In genomic region chr13:62908163-62908559, GRCm38 (mm10) we compare ENCODE assay signal across 10 mouse cellular contexts. TPM values are rescaled to one million over a fixed set of nuclear protein-coding genes. Genes with fewer than 3 reads are reported as not detected.
DNase-seq lines count a peak whose midpoint lies in the region; ATAC-seq and TF ChIP-seq lines count a peak whose summit lies in the region.
"Had no signal": no experiment of that assay in that cellular context is flagged by ENCODE, and none has a peak within 500 bp of the region (broad histone marks: within the 10 kb centered on the region; RNA-seq: fewer than 3 reads in every experiment).

No protein-coding gene starts in this region.

- no peaks in the 10 kb centered on the region for H3K4me1 ChIP-seq in forebrain, postnatal 0 days (ENCODE audit: insufficient read depth)
- no peaks in the 10 kb centered on the region for H3K4me1 ChIP-seq in forebrain, embryonic 11.5 days (replicated peaks; ENCODE audit: control insufficient read depth, insufficient read depth, low read length)
- H3K4me1 ChIP-seq in embryonic facial prominence, embryonic 15.5 days = peaks cover 14% of the 10 kb centered on the region

- H3K36me3 ChIP-seq in forebrain, postnatal 0 days (ENCODE audit: insufficient read depth) = no peaks in the 10 kb centered on the region
- H3K36me3 ChIP-seq in forebrain, embryonic 11.5 days (ENCODE audit: control insufficient read depth, insufficient read depth, low read length) = no peaks in the 10 kb centered on the region
- H3K36me3 ChIP-seq in embryonic facial prominence, embryonic 15.5 days = no peaks in the 10 kb centered on the region
- H3K36me3 ChIP-seq: limb, embryonic 15.5 days had no signal

- H3K27me3 ChIP-seq in forebrain, postnatal 0 days (ENCODE audit: insufficient read depth, low read length) = no peaks in the 10 kb centered on the region
- no peaks in the 10 kb centered on the region for H3K27me3 ChIP-seq in forebrain, embryonic 11.5 days (ENCODE audit: control insufficient read depth, insufficient read depth, low read length)
- H3K27me3 ChIP-seq in embryonic facial prominence, embryonic 15.5 days = no peaks in the 10 kb centered on the region
- H3K27me3 ChIP-seq: limb, embryonic 15.5 days had no signal

- H3K27ac ChIP-seq in forebrain, postnatal 0 days (ENCODE audit: low read depth, low read length) = no peak overlapping the region
- no peak overlapping the region for H3K27ac ChIP-seq in forebrain, embryonic 11.5 days (ENCODE audit: low read depth, low read length)
- no peak overlapping the region for H3K27ac ChIP-seq in embryonic facial prominence, embryonic 15.5 days (replicated peaks)
- H3K27ac ChIP-seq: limb, embryonic 15.5 days had no signal

- WGBS in forebrain, postnatal 0 days = 47% methylated on average over 8 of the region's 8 CpGs
- WGBS in forebrain, embryonic 11.5 days = 45% methylated on average over 8 of the region's 8 CpGs
- 30% methylated on average over 8 of the region's 8 CpGs for WGBS in embryonic facial prominence, embryonic 15.5 days

- no peak overlapping the region for H3K9ac ChIP-seq in forebrain, postnatal 0 days
- no peak overlapping the region for H3K9ac ChIP-seq in forebrain, embryonic 11.5 days (ENCODE audit: low read length)
- H3K9ac ChIP-seq in embryonic facial prominence, embryonic 15.5 days = no peak overlapping the region
- H3K9ac ChIP-seq: limb, embryonic 15.5 days had no signal

- H3K9me3 ChIP-seq in forebrain, postnatal 0 days (ENCODE audit: low read length) = no peaks in the 10 kb centered on the region
- no peaks in the 10 kb centered on the region for H3K9me3 ChIP-seq in forebrain, embryonic 11.5 days (ENCODE audit: control insufficient read depth, low read length)
- H3K9me3 ChIP-seq in embryonic facial prominence, embryonic 15.5 days (replicated peaks) = no peaks in the 10 kb centered on the region
- H3K9me3 ChIP-seq: limb, embryonic 15.5 days had no signal

- no peak for TF ChIP-seq CTCF in forebrain, postnatal 0 days (IDR thresholded peaks at IDR 0.05; ENCODE audit: low read depth)

- no peak for DNase-seq in forebrain, postnatal 0 days
- no peak for DNase-seq in forebrain, embryonic 11.5 days (ENCODE audit: low spot score)
- DNase-seq in kidney, postnatal 36 days = peak; percentile 84 to 94
- DNase-seq in neural tube, embryonic 10.5 days (ENCODE audit: extremely low spot score, low spot score) = peak; percentile 35
- no peak for DNase-seq in frontal cortex, adult 2 months (ENCODE audit: extremely low spot score in 1 of 2, low spot score in 1 of 2)
- no peak for DNase-seq in cerebellum, postnatal 14 days
- no peak for DNase-seq in cerebellum, adult 9-11 months
- DNase-seq: B cell, adult 2 months had no signal

- ATAC-seq in forebrain, postnatal 0 days = no peak
- ATAC-seq in forebrain, embryonic 11.5 days (replicated peaks; ENCODE audit: low FRiP score) = no peak
- no peak for ATAC-seq in embryonic facial prominence, embryonic 15.5 days (ENCODE audit: insufficient number of reproducible peaks, low FRiP score, low TSS enrichment, low read depth)

- 0 out of 2 replicates have a peak overlapping the region, but pooled peaks have one; percentile 29 for H3K4me2 ChIP-seq in forebrain, postnatal 0 days (ENCODE audit: low read depth)
- H3K4me2 ChIP-seq in forebrain, embryonic 11.5 days (ENCODE audit: low read depth, low read length, severe bottlenecking) = no peak overlapping the region
- H3K4me2 ChIP-seq in embryonic facial prominence, embryonic 15.5 days (replicated peaks) = peak overlapping the region; percentile 44; the same call in 1 of the 2 replicates
- H3K4me2 ChIP-seq: limb, embryonic 15.5 days had no signal

- no peak overlapping the region for H3K4me3 ChIP-seq in forebrain, postnatal 0 days (ENCODE audit: low read depth, low read length)
- no peak overlapping the region for H3K4me3 ChIP-seq in forebrain, embryonic 11.5 days (ENCODE audit: low read depth, low read length)
- no peak overlapping the region for H3K4me3 ChIP-seq in embryonic facial prominence, embryonic 15.5 days (replicated peaks)
- H3K4me3 ChIP-seq: limb, embryonic 15.5 days had no signal

RNA-seq across cellular contexts. Expression of gene Fbp1, which starts 20.1 kb away (rescaled TPM):
- total RNA-seq in forebrain, postnatal 0 days (2014; rRNA removed) = 0.15 TPM in 1 of 2 replicates, not detected in the other
- 0.21 and 0.45 TPM in 2 replicates for polyA plus RNA-seq in forebrain, postnatal 0 days (2015; fragmentation: Nextera tagmentation; extraction: Ambion mirVana)
- not detected in 2 replicates for polyA plus RNA-seq in forebrain, embryonic 11.5 days (2014; fragmentation: Nextera tagmentation; extraction: Ambion mirVana)
- 3.5 and 5.2 TPM in 2 replicates for polyA plus RNA-seq in embryonic facial prominence, embryonic 15.5 days (2015; fragmentation: Nextera tagmentation; extraction: Ambion mirVana)
- 0.19 and 0.22 TPM in 2 replicates for polyA plus RNA-seq in frontal cortex, adult 2 months (2012; rRNA removed)

RNA-seq across cellular contexts. Expression of gene Fbp2, which starts 49.9 kb away (rescaled TPM):
- total RNA-seq in forebrain, postnatal 0 days (2014; rRNA removed) = 0.46 and 0.62 TPM in 2 replicates
- 1.1 and 1.2 TPM in 2 replicates for polyA plus RNA-seq in forebrain, postnatal 0 days (2015; fragmentation: Nextera tagmentation; extraction: Ambion mirVana)
- not detected in 2 replicates for polyA plus RNA-seq in forebrain, embryonic 11.5 days (2014; fragmentation: Nextera tagmentation; extraction: Ambion mirVana)
- polyA plus RNA-seq in embryonic facial prominence, embryonic 15.5 days (2015; fragmentation: Nextera tagmentation; extraction: Ambion mirVana) = 2.6 and 2.9 TPM in 2 replicates
- polyA plus RNA-seq in frontal cortex, adult 2 months (2012; rRNA removed) = 0.06 and 0.12 TPM in 2 replicates

RNA-seq across cellular contexts. Expression of gene 2010111I01Rik, which starts 56.5 kb away (rescaled TPM):
- total RNA-seq in forebrain, postnatal 0 days (2014; rRNA removed) = 33.2 and 47.8 TPM in 2 replicates
- polyA plus RNA-seq in forebrain, postnatal 0 days (2015; fragmentation: Nextera tagmentation; extraction: Ambion mirVana) = 17.6 and 20.3 TPM in 2 replicates
- 36.1 and 38.9 TPM in 2 replicates for polyA plus RNA-seq in forebrain, embryonic 11.5 days (2014; fragmentation: Nextera tagmentation; extraction: Ambion mirVana)
- 197 and 226 TPM in 2 replicates for polyA plus RNA-seq in embryonic facial prominence, embryonic 15.5 days (2015; fragmentation: Nextera tagmentation; extraction: Ambion mirVana)
- polyA plus RNA-seq in frontal cortex, adult 2 months (2012; rRNA removed) = 92.7 and 95.5 TPM in 2 replicates

Comparison
In these comparisons a context has a peak if more than half of its experiments do, and no peak if none do; other contexts are left out.
1. DNase-seq: peak in kidney, postnatal 36 days (2 of 2) and neural tube, embryonic 10.5 days (single experiment); none in forebrain, postnatal 0 days (single experiment), forebrain, embryonic 11.5 days (single experiment), frontal cortex, adult 2 months (0 of 2), cerebellum, postnatal 14 days (0 of 2) and cerebellum, adult 9-11 months (single experiment).